Mouse (Mus musculus) MEL (cell line): Measurements from ENCODE around the gene Ninl. TPM values are rescaled to one million over a fixed set of nuclear protein-coding genes. Genes with fewer than 3 reads are reported as not detected.
A peak's percentile ranks its signal among the peaks of the same experiment; 100 is the strongest.

Experiments used
- DNase-seq: peaks from one replicate; pipeline ENCODE4 v3.0.0; 2011; ENCODE audit warnings: low read depth, low spot score
- H3K27ac ChIP-seq: 2 replicates; pipeline ENCODE4 v1.5.1; 2012; ENCODE audit warnings: low read depth, mild to moderate bottlenecking, control low read depth, low read length, moderate library complexity; ENCODE audit not compliant: control insufficient read depth
- H3K27me3 ChIP-seq, 2 experiments: fragments of 150-350 bp in 1 of 2; sonication (generic) in 1 of 2; 2 replicates each; pipeline ENCODE4 v1.6.1; 2012; ENCODE audit warnings: low read length in 2 of 2, mild to moderate bottlenecking in 2 of 2, improper control_type of control experiment in 1 of 2, moderate library complexity in 1 of 2; ENCODE audit not compliant: insufficient read depth in 2 of 2, control insufficient read depth in 1 of 2
- H3K36me3 ChIP-seq, 2 experiments: 2 replicates each; pipeline ENCODE4 v1.6.1; 2012 to 2014; ENCODE audit warnings: low read length in 2 of 2, improper control_type of control experiment in 1 of 2, inconsistent platforms in 1 of 2, mild to moderate bottlenecking in 1 of 2; ENCODE audit not compliant: insufficient read depth in 2 of 2, control insufficient read depth in 1 of 2
- H3K4me1 ChIP-seq, 2 experiments: fragments of 150-350 bp in 1 of 2; sonication (generic) in 1 of 2; 2 replicates each; pipeline ENCODE4 v1.6.1; 2012; ENCODE audit warnings: low read length in 2 of 2, improper control_type of control experiment in 1 of 2, mild to moderate bottlenecking in 1 of 2; ENCODE audit not compliant: insufficient read depth in 2 of 2, control insufficient read depth in 1 of 2
- H3K4me3 ChIP-seq, 2 experiments: fragments of 150-350 bp in 1 of 2; sonication (generic) in 1 of 2; 2 replicates each; pipeline ENCODE4 v1.5.1; 2012; ENCODE audit warnings: low read depth in 2 of 2, low read length in 2 of 2, mild to moderate bottlenecking in 2 of 2, moderate library complexity in 2 of 2, control low read depth in 1 of 2, improper control_type of control experiment in 1 of 2; ENCODE audit not compliant: control insufficient read depth in 1 of 2, insufficient read depth in 1 of 2
- H3K79me2 ChIP-seq: 2 replicates; pipeline ENCODE4 v1.6.1; 2012; ENCODE audit warnings: mild to moderate bottlenecking, low read length, moderate library complexity; ENCODE audit not compliant: control insufficient read depth, poor library complexity, insufficient read depth
- H3K9ac ChIP-seq: 2 replicates; pipeline ENCODE4 v1.6.1; 2012; ENCODE audit warnings: low read depth, mild to moderate bottlenecking, control low read depth, low read length, moderate library complexity; ENCODE audit not compliant: control insufficient read depth, poor library complexity, severe bottlenecking
- H3K9me3 ChIP-seq: fragments of 150-350 bp; sonication (generic); replicated peaks from 2 replicates; pipeline ENCODE4 v1.6.1; 2012; ENCODE audit warnings: mild to moderate bottlenecking, low read length, improper control_type of control experiment, moderate library complexity; ENCODE audit not compliant: insufficient read depth
- CHD1 ChIP-seq: IDR thresholded peaks from 2 replicates; pipeline ENCODE4 v1.6.1; 2012; ENCODE audit warnings: low read depth, mild to moderate bottlenecking, inconsistent platforms, low read length, improper control_type of control experiment
- ELF1 ChIP-seq: IDR thresholded peaks from 2 replicates; pipeline ENCODE4 v1.6.1; 2014; ENCODE audit warnings: low read depth, mild to moderate bottlenecking, inconsistent platforms, low read length, improper control_type of control experiment, moderate library complexity
- EP300 ChIP-seq, 2 experiments: IDR thresholded peaks; 2 replicates each; pipeline ENCODE4 v1.6.1; 2011; ENCODE audit warnings: improper control_type of control experiment in 2 of 2, low read length in 2 of 2, low read depth in 1 of 2, mild to moderate bottlenecking in 1 of 2
- ETS1 ChIP-seq: IDR thresholded peaks from 2 replicates; pipeline ENCODE4 v1.6.1; 2012; ENCODE audit warnings: low read depth, mild to moderate bottlenecking, inconsistent platforms, low read length, improper control_type of control experiment, moderate library complexity
- HCFC1 ChIP-seq: IDR thresholded peaks from 2 replicates; pipeline ENCODE4 v1.6.1; 2012; ENCODE audit warnings: low read depth, mild to moderate bottlenecking, inconsistent platforms, low read length, improper control_type of control experiment, moderate library complexity
- MAZ ChIP-seq: IDR thresholded peaks from 2 replicates; pipeline ENCODE4 v1.6.1; 2012; ENCODE audit warnings: low read depth, mild to moderate bottlenecking, inconsistent platforms, low read length, improper control_type of control experiment
- NELFE ChIP-seq: IDR thresholded peaks from 2 replicates; pipeline ENCODE4 v1.6.1; 2011; ENCODE audit warnings: low read depth, low read length, improper control_type of control experiment
- POLR2A ChIP-seq, 2 experiments: IDR thresholded peaks; 2 replicates each; pipeline ENCODE4 v1.6.1; 2011 to 2012; ENCODE audit warnings: low read length in 2 of 2, mild to moderate bottlenecking in 2 of 2, control low read depth in 1 of 2, improper control_type of control experiment in 1 of 2, low read depth in 1 of 2, moderate library complexity in 1 of 2; ENCODE audit not compliant: control insufficient read depth in 1 of 2, insufficient read depth in 1 of 2, poor library complexity in 1 of 2
- POLR2AphosphoS2 ChIP-seq: IDR thresholded peaks from 2 replicates; pipeline ENCODE4 v1.6.1; 2011; ENCODE audit warnings: low read length, improper control_type of control experiment
- POLR2AphosphoS5 ChIP-seq: IDR thresholded peaks from 2 replicates; pipeline ENCODE4 v1.6.1; 2012; ENCODE audit warnings: low read depth, borderline replicate concordance, mild to moderate bottlenecking, inconsistent platforms, low read length, moderate library complexity, mixed read lengths
- SIN3A ChIP-seq: IDR thresholded peaks from 2 replicates; pipeline ENCODE4 v1.6.1; 2012; ENCODE audit warnings: low read length, improper control_type of control experiment, inconsistent platforms
- TAL1 ChIP-seq: IDR thresholded peaks from 2 replicates; pipeline ENCODE4 v1.6.1; 2012; ENCODE audit warnings: mild to moderate bottlenecking, inconsistent platforms, low read length, moderate library complexity, mixed read lengths
- TBP ChIP-seq: IDR thresholded peaks from 2 replicates; pipeline ENCODE4 v1.8.0; 2011; ENCODE audit warnings: low read depth, low read length, improper control_type of control experiment
- TCF12 ChIP-seq: IDR thresholded peaks from 2 replicates; pipeline ENCODE4 v1.6.1; 2014; ENCODE audit warnings: low read depth, mild to moderate bottlenecking, inconsistent platforms, low read length, improper control_type of control experiment, moderate library complexity
- ZKSCAN1 ChIP-seq: IDR thresholded peaks from 2 replicates; pipeline ENCODE4 v1.6.1; 2012; ENCODE audit warnings: low read depth, mild to moderate bottlenecking, inconsistent platforms, low read length, improper control_type of control experiment, moderate library complexity
- ZMIZ1 ChIP-seq: IDR thresholded peaks from 2 replicates; pipeline ENCODE4 v1.6.1; 2012; ENCODE audit warnings: low read depth, mild to moderate bottlenecking, inconsistent platforms, low read length, improper control_type of control experiment, moderate library complexity
- polyA plus RNA-seq, 2 experiments: library from polyadenylated mRNA; stranded (reverse) in 1 of 2; unstranded in 1 of 2; fragments of >175 nt in 1 of 2; fragments of >200 nt in 1 of 2; gene quantifications; 2 replicates each; pipeline versions ENCODE4 v1.2.1 to v1.2.4; 2012; ENCODE audit warnings: low replicate concordance in 2 of 2, low read depth in 1 of 2; ENCODE audit not compliant: insufficient read length in 2 of 2, insufficient read depth in 1 of 2, missing spikeins in 1 of 2
- total RNA-seq: library from RNA; depleted of rRNA; stranded (reverse); fragments of 300-350 nt; gene quantifications from 2 replicates; pipeline ENCODE4 v1.2.3, GENCODE M21; 2012

The Ninl gene
- total and polyA plus RNA-seq, 3 experiments: 9.8 to 16.8 TPM; not detected in 1

GRCm38 (mm10) chr2:151009515-151010085, 29.6 kb downstream of the Ninl start:
- Histone ChIP-seq H3K9me3 (no peaks in the 10 kb centered on the region), H3K9ac (no peak overlapping the region), H3K4me1 (peaks cover 30% of the 10 kb centered on the region in 2 experiments), H3K27me3 (no peaks in the 10 kb centered on the region), H3K36me3 (peaks cover 0 to 37% of the 10 kb centered on the region in 2 experiments; a peak in 2 of 4 replicates), H3K79me2 (peaks cover 19% of the 10 kb centered on the region), H3K4me3 (0 out of 4 replicates have a peak overlapping the region, but pooled peaks of 1 of the 2 experiments have one; percentile 23), H3K27ac (peak overlapping the region; percentile 16; the same call in 1 of the 2 replicates)
- TF ChIP-seq TBP (no peak), TCF12 (0 out of 2 replicates have a peak, but pooled peaks have one; percentile 1), EP300 (IDR thresholded peaks at IDR 0.05; ENCODE audit: low read depth in 1 of 2, low read length in 2 of 2) (0 out of 4 replicates have a peak, but pooled peaks of 1 of the 2 experiments have one; percentile 7)
- no peak for DNase-seq

- Histone ChIP-seq H3K36me3 (peaks cover 0 to 43% of the 10 kb centered on the region in 2 experiments; a peak in 2 of 4 replicates), H3K4me1 (peaks cover 32 to 35% of the 10 kb centered on the region in 2 experiments), H3K27ac (peak overlapping the region; percentile 25), H3K79me2 (peaks cover 23% of the 10 kb centered on the region), H3K27me3 (no peaks in the 10 kb centered on the region), H3K4me3 (peak overlapping the region; percentile 84 to 87), H3K9me3 (no peaks in the 10 kb centered on the region), H3K9ac (peak overlapping the region; percentile 92)
- peak; percentile 87 for DNase-seq
- TF ChIP-seq POLR2AphosphoS2: peak; percentile 49; the same call in 1 of the 2 replicates
- 0 out of 2 replicates have a peak, but pooled peaks have one; percentile 18 for TF ChIP-seq SIN3A
- TF ChIP-seq ZKSCAN1: no peak
- TF ChIP-seq ETS1: no peak
- TF ChIP-seq HCFC1: peak; percentile 66
- TF ChIP-seq POLR2AphosphoS5: no peak
- peak; percentile 54; the same call in 1 of the 2 replicates for TF ChIP-seq TCF12
- peak; percentile 70; the same call in 1 of the 2 replicates for TF ChIP-seq ZMIZ1
- 0 out of 2 replicates have a peak, but pooled peaks have one; percentile 2 for TF ChIP-seq CHD1
- TF ChIP-seq POLR2A (IDR thresholded peaks at IDR 0.05; ENCODE audit: control insufficient read depth in 1 of 2, insufficient read depth in 1 of 2, low read depth in 1 of 2, low read length in 2 of 2, poor library complexity in 1 of 2): peak; percentile 74 to 80; a peak in 3 of 4 replicates
- no peak for TF ChIP-seq TAL1
- TF ChIP-seq MAZ: 0 out of 2 replicates have a peak, but pooled peaks have one; percentile 75
- TF ChIP-seq ELF1: 0 out of 2 replicates have a peak, but pooled peaks have one; percentile 19
- TF ChIP-seq NELFE: peak; percentile 70
- TF ChIP-seq TBP: no peak
Observed at GRCm38 (mm10) chr2:151008939-151009509, 30.2 kb downstream of the Ninl start.
